8 mouse cellular contexts compared by ENCODE assay signal in genomic region chr6:53067989-53068874, GRCm38 (mm10). TPM values are rescaled to one million over a fixed set of nuclear protein-coding genes. Genes with fewer than 3 reads are reported as not detected.
DNase-seq lines count a peak whose midpoint lies in the region; ATAC-seq and TF ChIP-seq lines count a peak whose summit lies in the region.

Gene Jazf1 (minus strand): TSS chr6:53068631.

- H3K36me3 ChIP-seq in hindbrain, embryonic 15.5 days = no peaks in the 10 kb centered on the region

- peaks cover 8% of the 10 kb centered on the region; the same call in 1 of the 2 replicates for H3K27me3 ChIP-seq in hindbrain, embryonic 15.5 days

- H3K9me3 ChIP-seq in hindbrain, embryonic 15.5 days = no peaks in the 10 kb centered on the region

- no peak for TF ChIP-seq CTCF in left cerebral cortex, adult 2 months (IDR thresholded peaks at IDR 0.05)

- DNase-seq in R1 (ENCODE audit: low read depth, low spot score) = peak; percentile 53
- DNase-seq in cerebellum, adult 9-11 months = peak; percentile 61
- peak; percentile 19 for DNase-seq in gastrocnemius, adult 18-20 months (ENCODE audit: low spot score)
- DNase-seq in left cerebral cortex, adult 2 months (ENCODE audit: extremely low spot score in 1 of 2, low spot score in 2 of 2) = peak; percentile 68
- peak; percentile 67 for DNase-seq in lung, postnatal 36 days
- DNase-seq in right cerebral cortex, adult 18-20 months = peak; percentile 65
- DNase-seq in urinary bladder, postnatal 25 days (ENCODE audit: low spot score) = peak; percentile 41

- 2% methylated on average over 66 of the region's 133 CpGs for WGBS in hindbrain, embryonic 15.5 days

- peak within 1 kb of the TSS; percentile 87 for H3K9ac ChIP-seq in hindbrain, embryonic 15.5 days

- peaks cover 20% of the 10 kb centered on the region for H3K4me1 ChIP-seq in hindbrain, embryonic 15.5 days (replicated peaks)

- intact Hi-C loops in left cerebral cortex, adult 2 months (cut with DNase I) = loop anchor here (10.0 kb wide), 1 partner anchor 517 kb away; no protein-coding TSS in a partner anchor

- H3K4me3 ChIP-seq in hindbrain, embryonic 15.5 days = peak within 1 kb of the TSS; percentile 70
- peak within 1 kb of the TSS; percentile 77 for H3K4me3 ChIP-seq in left cerebral cortex, adult 2 months

- H3K4me2 ChIP-seq in hindbrain, embryonic 15.5 days = peak within 1 kb of the TSS; percentile 80

- peak; percentile 86 for ATAC-seq in hindbrain, embryonic 15.5 days (ENCODE audit: low FRiP score, low read depth)

- peak within 1 kb of the TSS; percentile 83 for H3K27ac ChIP-seq in hindbrain, embryonic 15.5 days (replicated peaks)
- peak within 1 kb of the TSS; percentile 88 for H3K27ac ChIP-seq in left cerebral cortex, adult 2 months

RNA-seq across cellular contexts. Expression of gene Jazf1, which starts in this region (rescaled TPM):
- total RNA-seq in gastrocnemius, adult 18-20 months (2021) = under 1 TPM; 0.34 to 0.52 TPM
- 49.6 and 52.4 TPM in 2 replicates for polyA plus RNA-seq in hindbrain, embryonic 15.5 days (2015; fragmentation: Nextera tagmentation; extraction: Ambion mirVana)
- total RNA-seq in left cerebral cortex, adult 2 months (2021) = 10 to 100 TPM; 25.8 to 29.0 TPM

Comparison
In these comparisons a context has a peak if more than half of its experiments do, and no peak if none do; other contexts are left out.
1. Peak in every context shown above with its lines: DNase-seq, ATAC-seq, H3K4me3 ChIP-seq and H3K27ac ChIP-seq.
2. RNA of gene Jazf1 (total RNA-seq): 25.8 to 29.0 TPM in left cerebral cortex, adult 2 months; 0.34 to 0.52 TPM in gastrocnemius, adult 18-20 months; every median in the first group is over 10 times any median in the second.
3. Peak in DNase-seq in gastrocnemius, adult 18-20 months; RNA of the gene not detected or under 1 TPM.